Comparison of ENCODE assay signal across 8 mouse cellular contexts in the genomic region with DNA sequence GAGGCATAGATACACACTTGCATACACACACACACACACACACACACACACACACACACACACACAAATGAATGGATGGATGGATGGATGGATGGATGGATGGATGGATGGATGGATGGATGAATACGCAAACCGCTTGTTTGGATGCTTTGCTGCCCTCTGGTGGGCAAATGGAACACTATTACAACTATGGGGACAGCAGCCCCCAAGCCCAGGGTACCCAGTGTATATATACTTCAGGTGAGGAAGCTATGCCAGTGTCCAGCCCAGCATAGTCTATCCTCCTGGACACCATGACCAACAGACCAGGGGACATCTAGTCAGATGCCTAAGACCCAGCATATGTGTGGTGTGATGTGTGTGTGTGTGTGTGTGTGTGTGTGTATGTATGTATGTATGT. TPM values are rescaled to one million over a fixed set of nuclear protein-coding genes. Genes with fewer than 3 reads are reported as not detected.
DNase-seq lines count a peak whose midpoint lies in the region; ATAC-seq lines count a peak whose summit lies in the region.

No protein-coding gene starts in this region.

- no peak overlapping the region for H3K27ac ChIP-seq in forebrain, embryonic 10.5 days
- no peak overlapping the region for H3K27ac ChIP-seq in forebrain, embryonic 13.5 days

- 0 out of 2 replicates have a peak, but pooled peaks cover 9% of the 10 kb centered on the region for H3K27me3 ChIP-seq in forebrain, embryonic 10.5 days (ENCODE audit: poor library complexity, severe bottlenecking)
- no peaks in the 10 kb centered on the region; the same call in 1 of the 2 replicates for H3K27me3 ChIP-seq in forebrain, embryonic 13.5 days

- H3K4me2 ChIP-seq in forebrain, embryonic 13.5 days = no peak overlapping the region

- no peak overlapping the region for H3K4me3 ChIP-seq in forebrain, embryonic 10.5 days
- H3K4me3 ChIP-seq in forebrain, embryonic 13.5 days = no peak overlapping the region

- no peaks in the 10 kb centered on the region for H3K4me1 ChIP-seq in forebrain, embryonic 10.5 days
- H3K4me1 ChIP-seq in forebrain, embryonic 13.5 days = no peaks in the 10 kb centered on the region

- ATAC-seq in forebrain, embryonic 13.5 days = no peak
- peak; percentile 52; the same call in 1 of the 2 replicates for ATAC-seq in megakaryocyte, adult 5-6 weeks (ENCODE audit: poor library complexity, severe bottlenecking)

- no peaks in the 10 kb centered on the region for H3K36me3 ChIP-seq in forebrain, embryonic 10.5 days (replicated peaks)
- H3K36me3 ChIP-seq in forebrain, embryonic 13.5 days (ENCODE audit: poor library complexity, severe bottlenecking) = no peaks in the 10 kb centered on the region

- no peaks in the 10 kb centered on the region for H3K9me3 ChIP-seq in forebrain, embryonic 10.5 days
- H3K9me3 ChIP-seq in forebrain, embryonic 13.5 days (replicated peaks) = no peaks in the 10 kb centered on the region

- peak; percentile 47 for DNase-seq in forebrain, embryonic 10.5 days (ENCODE audit: extremely low spot score, low spot score)
- peak; percentile 61 for DNase-seq in urinary bladder, postnatal 14 days (ENCODE audit: low spot score)
- DNase-seq in urinary bladder, adult 18-20 months (ENCODE audit: low spot score in 2 of 2) = no peak
- DNase-seq in embryo, embryonic 11 days = peak; percentile 76
- peak; percentile 59 for DNase-seq in kidney, adult 9 months
- DNase-seq in thymus, postnatal 14 days = peak; percentile 75

- H3K9ac ChIP-seq in forebrain, embryonic 13.5 days = no peak overlapping the region

- WGBS in forebrain, embryonic 10.5 days = 10% methylated on average over 2 of the region's 2 CpGs
- WGBS in forebrain, embryonic 13.5 days = 19% methylated on average over 2 of the region's 2 CpGs

RNA-seq across cellular contexts. Expression of a gene that starts 17.4 kb away (rescaled TPM):
- polyA plus RNA-seq in forebrain, embryonic 10.5 days (2016; fragmentation: Nextera tagmentation; extraction: Ambion mirVana) = 1.7 and 2.0 TPM in 2 replicates
- polyA plus RNA-seq in forebrain, embryonic 13.5 days (2015; fragmentation: Nextera tagmentation; extraction: Ambion mirVana) = 1.4 and 1.9 TPM in 2 replicates
- 0.85 and 2.1 TPM in 2 replicates for total RNA-seq in megakaryocyte, adult 5-6 weeks (2015)
- total RNA-seq in megakaryocyte, adult 5-6 weeks (2017) = 2.1 TPM in 2 replicates

Comparison
In these comparisons a context has a peak if more than half of its experiments do, and no peak if none do; other contexts are left out.
1. DNase-seq: peak in forebrain, embryonic 10.5 days (single experiment), urinary bladder, postnatal 14 days (single experiment), embryo, embryonic 11 days (single experiment), kidney, adult 9 months (single experiment) and thymus, postnatal 14 days (single experiment); none in urinary bladder, adult 18-20 months (0 of 2).